Mouse (Mus musculus) bone marrow macrophage, adult 2 months (primary cell): ENCODE measurements around the gene 1700016D06Rik.

ENCODE experiments used
- CTCF ChIP-seq: IDR thresholded peaks from 2 replicates; pipeline ENCODE4 v1.5.1; 2012; ENCODE audit warnings: low read depth, mild to moderate bottlenecking, low read length, moderate library complexity
- POLR2A ChIP-seq: IDR thresholded peaks from 2 replicates; pipeline ENCODE4 v1.6.1; 2012; ENCODE audit warnings: mild to moderate bottlenecking, low read depth, low read length, borderline replicate concordance

GRCm38 (mm10) chr8:11661969-11662368 is 38.9 kb downstream of the 1700016D06Rik start:
- TF ChIP-seq CTCF, result no peak
- TF ChIP-seq POLR2A, result no peak
